Mouse (Mus musculus): ENCODE measurements around the gene Akap13. TPM values are rescaled to one million over a fixed set of nuclear protein-coding genes. Genes with fewer than 3 reads are reported as not detected.

Akap13 gene
- polyA plus RNA-seq (2015; fragmentation: Nextera tagmentation; extraction: Ambion mirVana) = 10.0 and 12.0 TPM in 2 replicates

- H3K27me3 ChIP-seq (replicated peaks; ENCODE audit: control insufficient read depth, insufficient read depth, low read length) = no peaks in the 10 kb centered on the region; the same call in 1 of the 2 replicates
- H3K27ac ChIP-seq (ENCODE audit: low read length) = peak within 1 kb of the TSS; percentile 92
- H3K4me3 ChIP-seq (replicated peaks; ENCODE audit: low read length) = peak within 1 kb of the TSS; percentile 95
- H3K9ac ChIP-seq (replicated peaks; ENCODE audit: low read depth, low read length) = peak within 1 kb of the TSS; percentile 77
- peak within 1 kb of the TSS; percentile 86 for H3K4me2 ChIP-seq (ENCODE audit: low read length)
- ATAC-seq = peak; percentile 99
- H3K4me1 ChIP-seq (replicated peaks; ENCODE audit: control insufficient read depth, insufficient read depth, low read length) = peaks cover 9% of the 10 kb centered on the region
- H3K36me3 ChIP-seq (ENCODE audit: control insufficient read depth, insufficient read depth) = no peaks in the 10 kb centered on the region
- under 1% methylated on average over 76 of the region's 94 CpGs for WGBS
- H3K9me3 ChIP-seq (ENCODE audit: control insufficient read depth, low read length) = no peaks in the 10 kb centered on the region
Measured at GRCm38 (mm10) chr7:75455223-75456151, at the start of gene Akap13. Gene Akap13 (plus strand): TSS chr7:75455534.

DNA sequence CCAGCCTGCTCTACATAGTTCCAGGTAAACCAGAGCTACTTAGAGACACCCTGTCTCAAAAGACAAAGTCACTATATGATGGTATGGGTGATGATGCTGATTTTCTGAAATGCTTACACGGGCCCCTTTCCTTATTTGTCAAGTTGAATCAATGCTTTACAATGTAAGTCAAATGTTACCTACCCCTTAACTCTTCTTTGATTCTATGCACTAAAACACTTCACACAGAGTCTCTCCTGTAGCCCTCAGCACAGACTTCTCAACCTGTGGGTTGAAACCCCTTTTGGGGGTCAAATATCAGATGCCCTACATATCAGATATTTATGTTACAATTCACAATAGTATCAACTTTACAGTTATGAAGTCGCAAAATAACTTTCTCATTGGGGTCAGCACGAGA is 44.7 kb upstream of the Akap13 start:
- Histone ChIP-seq H3K36me3 (ENCODE audit: control insufficient read depth, insufficient read depth) (no peaks in the 10 kb centered on the region), H3K9ac (replicated peaks; ENCODE audit: low read depth, low read length) (no peak overlapping the region), H3K4me3 (replicated peaks; ENCODE audit: low read length) (no peak overlapping the region), H3K9me3 (ENCODE audit: control insufficient read depth, low read length) (no peaks in the 10 kb centered on the region), H3K4me2 (ENCODE audit: low read length) (no peak overlapping the region), H3K27me3 (replicated peaks; ENCODE audit: control insufficient read depth, insufficient read depth, low read length) (no peaks in the 10 kb centered on the region), H3K27ac (ENCODE audit: low read length) (no peak overlapping the region), H3K4me1 (replicated peaks; ENCODE audit: control insufficient read depth, insufficient read depth, low read length) (no peaks in the 10 kb centered on the region)
- ATAC-seq = no peak
- WGBS = 96% methylated on average over 3 of the region's 3 CpGs

- Histone ChIP-seq H3K27me3 (replicated peaks; ENCODE audit: control insufficient read depth, insufficient read depth, low read length) (no peaks in the 10 kb centered on the region), H3K27ac (ENCODE audit: low read length) (no peak overlapping the region), H3K36me3 (ENCODE audit: control insufficient read depth, insufficient read depth) (no peaks in the 10 kb centered on the region), H3K9ac (replicated peaks; ENCODE audit: low read depth, low read length) (no peak overlapping the region), H3K9me3 (ENCODE audit: control insufficient read depth, low read length) (no peaks in the 10 kb centered on the region), H3K4me1 (replicated peaks; ENCODE audit: control insufficient read depth, insufficient read depth, low read length) (no peaks in the 10 kb centered on the region), H3K4me2 (ENCODE audit: low read length) (no peak overlapping the region), H3K4me3 (replicated peaks; ENCODE audit: low read length) (no peak overlapping the region)
- ATAC-seq = no peak
- WGBS = 77% methylated on average over 6 of the region's 6 CpGs
Measured at GRCm38 (mm10) chr7:75411226-75411625, 44.1 kb upstream of the Akap13 start.

GRCm38 (mm10) chr7:75412011-75412510 is 43.3 kb upstream of the Akap13 start:
- no peak overlapping the region for H3K27ac ChIP-seq (ENCODE audit: low read length)
- no peak for ATAC-seq
- 83% methylated on average over 10 of the region's 10 CpGs for WGBS
- H3K4me1 ChIP-seq (replicated peaks; ENCODE audit: control insufficient read depth, insufficient read depth, low read length) = no peaks in the 10 kb centered on the region
- no peak overlapping the region for H3K4me2 ChIP-seq (ENCODE audit: low read length)
- no peaks in the 10 kb centered on the region for H3K36me3 ChIP-seq (ENCODE audit: control insufficient read depth, insufficient read depth)
- H3K4me3 ChIP-seq (replicated peaks; ENCODE audit: low read length) = no peak overlapping the region
- no peak overlapping the region for H3K9ac ChIP-seq (replicated peaks; ENCODE audit: low read depth, low read length)
- H3K27me3 ChIP-seq (replicated peaks; ENCODE audit: control insufficient read depth, insufficient read depth, low read length) = no peaks in the 10 kb centered on the region
- no peaks in the 10 kb centered on the region for H3K9me3 ChIP-seq (ENCODE audit: control insufficient read depth, low read length)

DNA sequence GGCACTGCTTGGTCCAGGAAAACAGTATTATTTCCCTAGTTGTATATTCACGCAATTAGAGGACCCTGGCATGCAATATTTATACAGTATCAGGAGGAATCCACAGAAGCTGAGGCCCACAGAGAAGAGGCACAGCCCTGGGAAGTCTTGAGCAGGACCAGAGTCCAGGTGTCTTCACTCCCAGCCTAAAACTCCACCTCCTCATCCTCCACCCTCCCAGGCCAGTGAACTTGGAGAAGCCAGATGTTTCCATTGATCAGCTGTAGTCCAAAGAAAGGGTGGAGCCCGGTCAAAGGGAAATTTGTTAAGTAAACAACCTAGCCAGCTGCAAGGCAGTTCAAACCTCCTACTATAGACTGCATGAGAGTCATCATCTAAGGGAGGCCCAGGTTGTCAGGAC is 42.8 kb upstream of the Akap13 start:
- 88% methylated on average over 2 of the region's 2 CpGs for WGBS
- no peak overlapping the region for H3K27ac ChIP-seq (ENCODE audit: low read length)
- no peak overlapping the region for H3K4me2 ChIP-seq (ENCODE audit: low read length)
- H3K4me3 ChIP-seq (replicated peaks; ENCODE audit: low read length) = no peak overlapping the region
- H3K9me3 ChIP-seq (ENCODE audit: control insufficient read depth, low read length) = no peaks in the 10 kb centered on the region
- H3K4me1 ChIP-seq (replicated peaks; ENCODE audit: control insufficient read depth, insufficient read depth, low read length) = no peaks in the 10 kb centered on the region
- H3K27me3 ChIP-seq (replicated peaks; ENCODE audit: control insufficient read depth, insufficient read depth, low read length) = no peaks in the 10 kb centered on the region
- no peaks in the 10 kb centered on the region for H3K36me3 ChIP-seq (ENCODE audit: control insufficient read depth, insufficient read depth)
- H3K9ac ChIP-seq (replicated peaks; ENCODE audit: low read depth, low read length) = no peak overlapping the region
- no peak for ATAC-seq

- ATAC-seq = no peak
- no peaks in the 10 kb centered on the region for H3K36me3 ChIP-seq (ENCODE audit: control insufficient read depth, insufficient read depth)
- H3K4me3 ChIP-seq (replicated peaks; ENCODE audit: low read length) = no peak overlapping the region
- H3K4me2 ChIP-seq (ENCODE audit: low read length) = no peak overlapping the region
- H3K9ac ChIP-seq (replicated peaks; ENCODE audit: low read depth, low read length) = no peak overlapping the region
- no peaks in the 10 kb centered on the region for H3K9me3 ChIP-seq (ENCODE audit: control insufficient read depth, low read length)
- H3K4me1 ChIP-seq (replicated peaks; ENCODE audit: control insufficient read depth, insufficient read depth, low read length) = no peaks in the 10 kb centered on the region
- WGBS = 8% methylated on average over 6 of the region's 6 CpGs
- no peaks in the 10 kb centered on the region for H3K27me3 ChIP-seq (replicated peaks; ENCODE audit: control insufficient read depth, insufficient read depth, low read length)
- no peak overlapping the region for H3K27ac ChIP-seq (ENCODE audit: low read length)
Measured at GRCm38 (mm10) chr7:75413903-75414302, 41.4 kb upstream of the Akap13 start.

GRCm38 (mm10) chr7:75414316-75414715 is 41.0 kb upstream of the Akap13 start:
- H3K9ac ChIP-seq (replicated peaks; ENCODE audit: low read depth, low read length) = no peak overlapping the region
- no peaks in the 10 kb centered on the region for H3K36me3 ChIP-seq (ENCODE audit: control insufficient read depth, insufficient read depth)
- H3K4me1 ChIP-seq (replicated peaks; ENCODE audit: control insufficient read depth, insufficient read depth, low read length) = no peaks in the 10 kb centered on the region
- no peaks in the 10 kb centered on the region for H3K9me3 ChIP-seq (ENCODE audit: control insufficient read depth, low read length)
- ATAC-seq = no peak
- no peak overlapping the region for H3K4me3 ChIP-seq (replicated peaks; ENCODE audit: low read length)
- no peaks in the 10 kb centered on the region for H3K27me3 ChIP-seq (replicated peaks; ENCODE audit: control insufficient read depth, insufficient read depth, low read length)
- H3K27ac ChIP-seq (ENCODE audit: low read length) = no peak overlapping the region
- WGBS = 5% methylated on average over 3 of the region's 3 CpGs
- no peak overlapping the region for H3K4me2 ChIP-seq (ENCODE audit: low read length)

- no peaks in the 10 kb centered on the region for H3K27me3 ChIP-seq (replicated peaks; ENCODE audit: control insufficient read depth, insufficient read depth, low read length)
- ATAC-seq = no peak
- no peaks in the 10 kb centered on the region for H3K36me3 ChIP-seq (ENCODE audit: control insufficient read depth, insufficient read depth)
- no peak overlapping the region for H3K9ac ChIP-seq (replicated peaks; ENCODE audit: low read depth, low read length)
- H3K4me3 ChIP-seq (replicated peaks; ENCODE audit: low read length) = no peak overlapping the region
- H3K4me1 ChIP-seq (replicated peaks; ENCODE audit: control insufficient read depth, insufficient read depth, low read length) = no peaks in the 10 kb centered on the region
- H3K9me3 ChIP-seq (ENCODE audit: control insufficient read depth, low read length) = no peaks in the 10 kb centered on the region
- 39% methylated on average over 4 of the region's 4 CpGs for WGBS
- H3K4me2 ChIP-seq (ENCODE audit: low read length) = no peak overlapping the region
- H3K27ac ChIP-seq (ENCODE audit: low read length) = no peak overlapping the region
Measured at GRCm38 (mm10) chr7:75415166-75415881, 40.0 kb upstream of the Akap13 start.

- no peaks in the 10 kb centered on the region for H3K36me3 ChIP-seq (ENCODE audit: control insufficient read depth, insufficient read depth)
- no peak overlapping the region for H3K4me3 ChIP-seq (replicated peaks; ENCODE audit: low read length)
- no peak overlapping the region for H3K9ac ChIP-seq (replicated peaks; ENCODE audit: low read depth, low read length)
- H3K27me3 ChIP-seq (replicated peaks; ENCODE audit: control insufficient read depth, insufficient read depth, low read length) = no peaks in the 10 kb centered on the region
- no peak overlapping the region for H3K27ac ChIP-seq (ENCODE audit: low read length)
- 87% methylated on average over 7 of the region's 7 CpGs for WGBS
- H3K9me3 ChIP-seq (ENCODE audit: control insufficient read depth, low read length) = no peaks in the 10 kb centered on the region
- H3K4me1 ChIP-seq (replicated peaks; ENCODE audit: control insufficient read depth, insufficient read depth, low read length) = no peaks in the 10 kb centered on the region
- no peak for ATAC-seq
- no peak overlapping the region for H3K4me2 ChIP-seq (ENCODE audit: low read length)
Measured at GRCm38 (mm10) chr7:75415882-75416585, 39.3 kb upstream of the Akap13 start.
